Mouse (Mus musculus) bone marrow macrophage, adult 2 months (primary cell): ENCODE data around the gene Nr4a3. TPM values are rescaled to one million over a fixed set of nuclear protein-coding genes. Genes with fewer than 3 reads are reported as not detected.

Source experiments
- H3K27ac ChIP-seq: 2 replicates; pipeline ENCODE4 v1.5.1; 2012; ENCODE audit warnings: low read depth, low read length; ENCODE audit not compliant: insufficient read depth
- H3K4me1 ChIP-seq: 2 replicates; pipeline ENCODE4 v1.6.1; 2012; ENCODE audit warnings: low read length; ENCODE audit not compliant: control insufficient read depth, insufficient read depth
- H3K4me3 ChIP-seq: 2 replicates; pipeline ENCODE4 v1.5.1; 2012; ENCODE audit warnings: mild to moderate bottlenecking, low read length, moderate library complexity; ENCODE audit not compliant: insufficient read depth
- CTCF ChIP-seq: IDR thresholded peaks from 2 replicates; pipeline ENCODE4 v1.5.1; 2012; ENCODE audit warnings: low read depth, mild to moderate bottlenecking, low read length, moderate library complexity
- POLR2A ChIP-seq: IDR thresholded peaks from 2 replicates; pipeline ENCODE4 v1.6.1; 2012; ENCODE audit warnings: mild to moderate bottlenecking, low read depth, low read length, borderline replicate concordance
- polyA plus RNA-seq: library from polyadenylated mRNA; stranded (reverse); fragments of >200 nt; gene quantifications from 2 replicates; pipeline ENCODE4 v1.2.4, GENCODE M21; 2012; ENCODE audit not compliant: missing spikeins, insufficient read depth, insufficient read length

Gene Nr4a3
- polyA plus RNA-seq, 1 experiment = not detected

- no peak overlapping the region for H3K27ac ChIP-seq
Observed at GRCm38 (mm10) chr4:48050020-48050419, 5.1 kb downstream of the Nr4a3 start.

GRCm38 (mm10) chr4:48050442-48050841 lies 5.5 kb downstream of the Nr4a3 start:
- no peaks in the 10 kb centered on the region for H3K4me1 ChIP-seq
- TF ChIP-seq CTCF (no peak), POLR2A (no peak)
- H3K4me3 ChIP-seq = no peak overlapping the region
- H3K27ac ChIP-seq = no peak overlapping the region

More at GRCm38 (mm10) chr4:48050020-48050419, 5.1 kb downstream of the Nr4a3 start:
- H3K4me1 ChIP-seq = no peaks in the 10 kb centered on the region
- no peak overlapping the region for H3K4me3 ChIP-seq
- TF ChIP-seq POLR2A (no peak), CTCF (no peak)

- no peak overlapping the region for H3K4me3 ChIP-seq
- no peaks in the 10 kb centered on the region for H3K4me1 ChIP-seq
- TF ChIP-seq CTCF (no peak), POLR2A (no peak)
- no peak overlapping the region for H3K27ac ChIP-seq
Observed at GRCm38 (mm10) chr4:48051086-48051673, 6.2 kb downstream of the Nr4a3 start.

GRCm38 (mm10) chr4:48051674-48052121 lies 6.7 kb downstream of the Nr4a3 start:
- H3K27ac ChIP-seq = no peak overlapping the region
- no peaks in the 10 kb centered on the region for H3K4me1 ChIP-seq
- H3K4me3 ChIP-seq = no peak overlapping the region
- TF ChIP-seq CTCF = no peak
- no peak for TF ChIP-seq POLR2A

DNA sequence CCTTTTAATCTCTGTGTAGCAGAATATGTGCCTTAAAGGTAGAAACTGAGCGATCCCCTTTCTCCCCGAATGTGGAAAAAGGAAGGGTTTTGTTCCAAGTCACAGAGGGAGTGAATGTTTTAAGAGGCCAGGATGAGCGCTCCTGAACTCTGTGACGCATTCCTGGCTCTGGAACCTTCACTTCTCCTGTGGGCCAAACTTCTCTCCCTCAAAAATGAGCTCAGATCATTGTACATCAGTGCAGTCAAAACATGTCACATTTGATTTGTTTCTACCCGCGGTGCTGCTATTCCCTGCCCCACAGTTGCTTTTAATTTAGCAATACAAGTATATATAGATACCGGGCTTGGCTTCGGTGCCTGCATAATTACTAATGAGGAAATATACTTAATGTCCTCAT lies 16.8 kb downstream of the Nr4a3 start:
- Histone ChIP-seq H3K27ac (no peak overlapping the region), H3K4me3 (no peak overlapping the region), H3K4me1 (no peaks in the 10 kb centered on the region)
- TF ChIP-seq POLR2A (no peak), CTCF (no peak)

- Histone ChIP-seq H3K27ac (no peak overlapping the region), H3K4me3 (no peak overlapping the region), H3K4me1 (no peaks in the 10 kb centered on the region)
- no peak for TF ChIP-seq CTCF
- TF ChIP-seq POLR2A = no peak
Observed at GRCm38 (mm10) chr4:48064311-48064710, 19.4 kb downstream of the Nr4a3 start.

GRCm38 (mm10) chr4:48066676-48067075 lies 21.7 kb downstream of the Nr4a3 start:
- Histone ChIP-seq H3K4me3 (no peak overlapping the region), H3K4me1 (no peaks in the 10 kb centered on the region), H3K27ac (no peak overlapping the region)
- TF ChIP-seq POLR2A (no peak), CTCF (no peak)

DNA sequence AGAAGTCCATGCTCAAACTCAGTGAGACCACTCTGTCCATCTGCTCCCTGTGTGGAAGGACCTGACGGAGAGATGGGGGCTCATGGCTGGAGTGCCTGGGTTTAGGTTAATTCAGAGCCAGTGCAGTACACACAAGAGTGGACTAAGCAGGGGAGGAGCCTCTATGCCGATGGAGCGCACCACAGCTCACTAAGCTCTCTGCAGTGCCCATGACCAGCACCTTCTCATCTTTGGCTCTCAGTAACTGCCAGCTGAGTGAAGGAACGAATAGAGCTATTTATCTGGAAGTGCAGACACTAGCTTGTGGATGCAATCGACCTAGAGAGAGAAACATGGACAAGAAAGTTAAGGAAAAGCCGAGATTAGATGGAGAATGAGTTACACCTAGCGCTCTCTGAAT lies 24.2 kb downstream of the Nr4a3 start:
- Histone ChIP-seq H3K4me1 (no peaks in the 10 kb centered on the region), H3K4me3 (no peak overlapping the region), H3K27ac (no peak overlapping the region)
- TF ChIP-seq CTCF = no peak
- no peak for TF ChIP-seq POLR2A

GRCm38 (mm10) chr4:48072006-48072405 lies 27.1 kb downstream of the Nr4a3 start:
- Histone ChIP-seq H3K27ac (no peak overlapping the region), H3K4me3 (no peak overlapping the region), H3K4me1 (peaks cover 10% of the 10 kb centered on the region)
- TF ChIP-seq CTCF = no peak
- TF ChIP-seq POLR2A = no peak

- peaks cover 13% of the 10 kb centered on the region for H3K4me1 ChIP-seq
- H3K4me3 ChIP-seq = no peak overlapping the region
- H3K27ac ChIP-seq = no peak overlapping the region
- TF ChIP-seq CTCF (no peak), POLR2A (no peak)
Observed at GRCm38 (mm10) chr4:48073325-48073724, 28.4 kb downstream of the Nr4a3 start.
